Mouse (Mus musculus) midbrain, embryonic 15.5 days (tissue): Measurements from ENCODE around the gene Stard3. TPM values are rescaled to one million over a fixed set of nuclear protein-coding genes. Genes with fewer than 3 reads are reported as not detected.

Experiments used
- ATAC-seq: fragments of 200-750 bp; cut with Nextera tagmentation; replicated peaks from 2 replicates; pipeline ENCODE4 v1.8.0; 2017; ENCODE audit warnings: moderate TSS enrichment
- H3K27ac ChIP-seq: fragments of 300-500 bp; sonication (generic); 2 replicates; pipeline ENCODE4 v1.5.1; 2015; ENCODE audit warnings: mild to moderate bottlenecking, inconsistent platforms
- H3K27me3 ChIP-seq: fragments of 300-500 bp; sonication (generic); replicated peaks from 2 replicates; pipeline ENCODE4 v1.6.1; 2015; ENCODE audit warnings: inconsistent platforms
- H3K36me3 ChIP-seq: fragments of 300-500 bp; sonication (generic); replicated peaks from 2 replicates; pipeline ENCODE4 v1.6.1; 2015; ENCODE audit warnings: inconsistent platforms
- H3K4me1 ChIP-seq: fragments of 300-500 bp; sonication (generic); 2 replicates; pipeline ENCODE4 v1.6.1; 2015; ENCODE audit warnings: inconsistent platforms
- H3K4me2 ChIP-seq: fragments of 300-500 bp; sonication (generic); 2 replicates; pipeline ENCODE4 v1.6.1; 2015; ENCODE audit warnings: inconsistent platforms, mild to moderate bottlenecking, moderate library complexity
- H3K4me3 ChIP-seq: fragments of 300-500 bp; sonication (generic); 2 replicates; pipeline ENCODE4 v1.5.1; 2015; ENCODE audit warnings: mild to moderate bottlenecking, inconsistent platforms
- H3K9ac ChIP-seq: fragments of 300-500 bp; sonication (generic); 2 replicates; pipeline ENCODE4 v1.6.1; 2015; ENCODE audit warnings: mild to moderate bottlenecking, inconsistent platforms
- H3K9me3 ChIP-seq: fragments of 300-500 bp; sonication (generic); 2 replicates; pipeline ENCODE4 v1.6.1; 2016; ENCODE audit warnings: inconsistent platforms
- WGBS: fragments of 180-500 bp; shearing (Covaris S2); methylation state at CpG from one replicate; pipeline ENCODE4 v1.1.7; 2015; ENCODE audit warnings: mixed read lengths; 5-methylcytosine and 5-hydroxymethylcytosine counted together
- polyA plus RNA-seq: library from polyadenylated mRNA; unstranded; fragments of >200 nt; fragmentation: Nextera tagmentation; extraction: Ambion mirVana; gene quantifications from 2 replicates; pipeline ENCODE4 v1.2.1, GENCODE M21; 2015

Stard3 gene
- polyA plus RNA-seq, 1 experiment from 2014 or later: 44.6 TPM

- Histone ChIP-seq H3K4me1 (peaks cover 30% of the 10 kb centered on the region), H3K9me3 (no peaks in the 10 kb centered on the region)
Observed at GRCm38 (mm10) chr11:98355732-98356299, 2.4 kb upstream of the Stard3 start.

GRCm38 (mm10) chr11:98356625-98357394 is 1.4 kb upstream of the Stard3 start:
- Histone ChIP-seq H3K36me3 (no peaks in the 10 kb centered on the region), H3K9me3 (no peaks in the 10 kb centered on the region), H3K27ac (no peak overlapping the region), H3K4me2 (no peak overlapping the region; the same call in 1 of the 2 replicates), H3K27me3 (peaks cover 20% of the 10 kb centered on the region), H3K9ac (no peak overlapping the region), H3K4me1 (peaks cover 39% of the 10 kb centered on the region), H3K4me3 (no peak overlapping the region)
- 80% methylated on average over 7 of the region's 7 CpGs for WGBS
- ATAC-seq: no peak

More at GRCm38 (mm10) chr11:98355732-98356299, 2.4 kb upstream of the Stard3 start:
- no peak for ATAC-seq
- Histone ChIP-seq H3K4me2 (no peak overlapping the region), H3K27ac (no peak overlapping the region), H3K27me3 (peaks cover 30% of the 10 kb centered on the region), H3K36me3 (no peaks in the 10 kb centered on the region), H3K4me3 (no peak overlapping the region), H3K9ac (no peak overlapping the region)
- WGBS: 13% methylated on average over 6 of the region's 6 CpGs

GRCm38 (mm10) chr11:98357396-98358160 is 590 bp upstream of the Stard3 start:
- WGBS: 12% methylated on average over 13 of the region's 13 CpGs
- ATAC-seq: 0 out of 2 replicates have a peak, but pooled peaks have one; percentile 8
- peak overlapping the region; percentile 40 for H3K9ac ChIP-seq

GRCm38 (mm10) chr11:98360866-98361521 is 2.8 kb downstream of the Stard3 start:
- peak overlapping the region; percentile 4 for H3K27ac ChIP-seq
- H3K9me3 ChIP-seq: no peaks in the 10 kb centered on the region
- H3K4me3 ChIP-seq: no peak overlapping the region
- peaks cover 42% of the 10 kb centered on the region for H3K4me1 ChIP-seq
- no peak for ATAC-seq
- no peak overlapping the region for H3K9ac ChIP-seq
- 29% methylated on average over 9 of the region's 9 CpGs for WGBS
- no peaks in the 10 kb centered on the region for H3K36me3 ChIP-seq
- H3K4me2 ChIP-seq: no peak overlapping the region
- peaks cover 7% of the 10 kb centered on the region; the same call in 1 of the 2 replicates for H3K27me3 ChIP-seq

More at GRCm38 (mm10) chr11:98357396-98358160, 590 bp upstream of the Stard3 start:
- Histone ChIP-seq H3K4me1 (peaks cover 46% of the 10 kb centered on the region), H3K4me3 (peak overlapping the region; percentile 84), H3K4me2 (peak overlapping the region; percentile 79), H3K27ac (peak overlapping the region; percentile 65), H3K27me3 (peaks cover 13% of the 10 kb centered on the region; the same call in 1 of the 2 replicates), H3K9me3 (no peaks in the 10 kb centered on the region), H3K36me3 (no peaks in the 10 kb centered on the region)

- peaks cover 35% of the 10 kb centered on the region for H3K4me1 ChIP-seq
Observed at GRCm38 (mm10) chr11:98363817-98364216, 5.6 kb downstream of the Stard3 start.

GRCm38 (mm10) chr11:98364410-98364809 is 6.2 kb downstream of the Stard3 start:
- Histone ChIP-seq H3K4me3 (no peak overlapping the region), H3K27ac (no peak overlapping the region), H3K9ac (no peak overlapping the region), H3K4me2 (no peak overlapping the region), H3K27me3 (no peaks in the 10 kb centered on the region), H3K9me3 (no peaks in the 10 kb centered on the region), H3K4me1 (peaks cover 30% of the 10 kb centered on the region), H3K36me3 (no peaks in the 10 kb centered on the region)
- 95% methylated on average over 5 of the region's 5 CpGs for WGBS
- no peak for ATAC-seq

More at GRCm38 (mm10) chr11:98363817-98364216, 5.6 kb downstream of the Stard3 start:
- Histone ChIP-seq H3K36me3 (no peaks in the 10 kb centered on the region), H3K27me3 (no peaks in the 10 kb centered on the region), H3K9me3 (no peaks in the 10 kb centered on the region), H3K27ac (no peak overlapping the region), H3K9ac (no peak overlapping the region), H3K4me2 (no peak overlapping the region), H3K4me3 (no peak overlapping the region)
- no peak for ATAC-seq
- WGBS: 86% methylated on average over 5 of the region's 5 CpGs

GRCm38 (mm10) chr11:98366290-98366689 is 8.1 kb downstream of the Stard3 start:
- 81% methylated on average over 10 of the region's 10 CpGs for WGBS
- no peaks in the 10 kb centered on the region for H3K27me3 ChIP-seq
- H3K4me1 ChIP-seq: peaks cover 19% of the 10 kb centered on the region
- no peaks in the 10 kb centered on the region for H3K36me3 ChIP-seq
- H3K9ac ChIP-seq: no peak overlapping the region
- H3K27ac ChIP-seq: no peak overlapping the region
- H3K4me2 ChIP-seq: no peak overlapping the region
- H3K9me3 ChIP-seq: no peaks in the 10 kb centered on the region
- no peak for ATAC-seq
- H3K4me3 ChIP-seq: no peak overlapping the region

- no peaks in the 10 kb centered on the region for H3K27me3 ChIP-seq
- ATAC-seq: no peak
- no peak overlapping the region for H3K4me2 ChIP-seq
- H3K4me1 ChIP-seq: peaks cover 20% of the 10 kb centered on the region
- no peak overlapping the region for H3K27ac ChIP-seq
- H3K4me3 ChIP-seq: no peak overlapping the region
- H3K36me3 ChIP-seq: no peaks in the 10 kb centered on the region
- 79% methylated on average over 10 of the region's 10 CpGs for WGBS
- no peaks in the 10 kb centered on the region for H3K9me3 ChIP-seq
- H3K9ac ChIP-seq: no peak overlapping the region
Observed at GRCm38 (mm10) chr11:98367171-98367862, 9.1 kb downstream of the Stard3 start.

- ATAC-seq: no peak
- no peak overlapping the region for H3K9ac ChIP-seq
- WGBS: 88% methylated on average over 7 of the region's 7 CpGs
Observed at GRCm38 (mm10) chr11:98367863-98368186, 9.7 kb downstream of the Stard3 start.

GRCm38 (mm10) chr11:98369337-98369736 is 11.2 kb downstream of the Stard3 start:
- H3K4me2 ChIP-seq: no peak overlapping the region
- peaks cover 23% of the 10 kb centered on the region for H3K4me1 ChIP-seq
- no peak overlapping the region for H3K9ac ChIP-seq
- no peak for ATAC-seq
- no peaks in the 10 kb centered on the region for H3K9me3 ChIP-seq
- H3K27ac ChIP-seq: no peak overlapping the region
- H3K36me3 ChIP-seq: no peaks in the 10 kb centered on the region
- whole genome bisulfite sequencing: 83% methylated on average over 6 of the region's 6 CpGs
- H3K4me3 ChIP-seq: no peak overlapping the region
- H3K27me3 ChIP-seq: no peaks in the 10 kb centered on the region

More at GRCm38 (mm10) chr11:98367863-98368186, 9.7 kb downstream of the Stard3 start:
- H3K4me3 ChIP-seq: no peak overlapping the region
- H3K9me3 ChIP-seq: no peaks in the 10 kb centered on the region
- H3K4me1 ChIP-seq: peaks cover 23% of the 10 kb centered on the region
- no peak overlapping the region for H3K27ac ChIP-seq
- H3K4me2 ChIP-seq: no peak overlapping the region
- no peaks in the 10 kb centered on the region for H3K36me3 ChIP-seq
- no peaks in the 10 kb centered on the region for H3K27me3 ChIP-seq

GRCm38 (mm10) chr11:98370588-98370987 is 12.4 kb downstream of the Stard3 start:
- Histone ChIP-seq H3K4me3 (no peak overlapping the region), H3K9ac (no peak overlapping the region), H3K9me3 (no peaks in the 10 kb centered on the region), H3K4me2 (no peak overlapping the region), H3K27ac (no peak overlapping the region), H3K27me3 (no peaks in the 10 kb centered on the region), H3K36me3 (no peaks in the 10 kb centered on the region; the same call in 1 of the 2 replicates), H3K4me1 (peaks cover 23% of the 10 kb centered on the region)
- no peak for ATAC-seq
- 75% methylated on average over 2 of the region's 2 CpGs for WGBS
